Mouse (Mus musculus) limb, embryonic 13.5 days (tissue): ENCODE results near the gene Arhgef7. TPM values are rescaled to one million over a fixed set of nuclear protein-coding genes. Genes with fewer than 3 reads are reported as not detected.

Source experiments
- ATAC-seq: fragments of 200-750 bp; cut with Nextera tagmentation; 2 replicates; pipeline ENCODE4 v1.8.0; 2017; ENCODE audit warnings: low read depth, moderate number of reproducible peaks, moderate TSS enrichment; ENCODE audit not compliant: low FRiP score
- H3K27ac ChIP-seq: fragments of 300-500 bp; sonication (generic); 2 replicates; pipeline ENCODE4 v1.5.1; 2015; ENCODE audit warnings: inconsistent platforms, mild to moderate bottlenecking, moderate library complexity
- H3K27me3 ChIP-seq: fragments of 300-500 bp; sonication (generic); 2 replicates; pipeline ENCODE4 v1.6.1; 2015; ENCODE audit warnings: mild to moderate bottlenecking, inconsistent platforms
- H3K36me3 ChIP-seq: fragments of 300-500 bp; sonication (generic); 2 replicates; pipeline ENCODE4 v1.6.1; 2015; ENCODE audit warnings: inconsistent platforms, mild to moderate bottlenecking, moderate library complexity
- H3K4me1 ChIP-seq: fragments of 300-500 bp; sonication (generic); 2 replicates; pipeline ENCODE4 v1.6.1; 2015; ENCODE audit warnings: inconsistent platforms
- H3K4me2 ChIP-seq: fragments of 300-500 bp; sonication (generic); replicated peaks from 2 replicates; pipeline ENCODE4 v1.6.1; 2015; ENCODE audit warnings: inconsistent platforms, mild to moderate bottlenecking, moderate library complexity
- H3K4me3 ChIP-seq: fragments of 300-500 bp; sonication (generic); 2 replicates; pipeline ENCODE4 v1.5.1; 2015; ENCODE audit warnings: moderate library complexity, mild to moderate bottlenecking, inconsistent platforms
- H3K9ac ChIP-seq: fragments of 300-500 bp; sonication (generic); 2 replicates; pipeline ENCODE4 v1.6.1; 2015; ENCODE audit warnings: mild to moderate bottlenecking, inconsistent platforms
- H3K9me3 ChIP-seq: fragments of 300-500 bp; sonication (generic); 2 replicates; pipeline ENCODE4 v1.6.1; 2016; ENCODE audit warnings: inconsistent platforms
- WGBS: fragments of 180-500 bp; shearing (Covaris S2); methylation state at CpG from one replicate; pipeline ENCODE4 v1.1.7; 2015; 5-methylcytosine and 5-hydroxymethylcytosine counted together
- polyA plus RNA-seq: library from polyadenylated mRNA; unstranded; fragments of >200 nt; fragmentation: Nextera tagmentation; extraction: Ambion mirVana; gene quantifications from 2 replicates; pipeline ENCODE4 v1.2.1, GENCODE M21; 2015

Gene Arhgef7
- polyA plus RNA-seq = 46.5 and 52.3 TPM in 2 replicates

DNA sequence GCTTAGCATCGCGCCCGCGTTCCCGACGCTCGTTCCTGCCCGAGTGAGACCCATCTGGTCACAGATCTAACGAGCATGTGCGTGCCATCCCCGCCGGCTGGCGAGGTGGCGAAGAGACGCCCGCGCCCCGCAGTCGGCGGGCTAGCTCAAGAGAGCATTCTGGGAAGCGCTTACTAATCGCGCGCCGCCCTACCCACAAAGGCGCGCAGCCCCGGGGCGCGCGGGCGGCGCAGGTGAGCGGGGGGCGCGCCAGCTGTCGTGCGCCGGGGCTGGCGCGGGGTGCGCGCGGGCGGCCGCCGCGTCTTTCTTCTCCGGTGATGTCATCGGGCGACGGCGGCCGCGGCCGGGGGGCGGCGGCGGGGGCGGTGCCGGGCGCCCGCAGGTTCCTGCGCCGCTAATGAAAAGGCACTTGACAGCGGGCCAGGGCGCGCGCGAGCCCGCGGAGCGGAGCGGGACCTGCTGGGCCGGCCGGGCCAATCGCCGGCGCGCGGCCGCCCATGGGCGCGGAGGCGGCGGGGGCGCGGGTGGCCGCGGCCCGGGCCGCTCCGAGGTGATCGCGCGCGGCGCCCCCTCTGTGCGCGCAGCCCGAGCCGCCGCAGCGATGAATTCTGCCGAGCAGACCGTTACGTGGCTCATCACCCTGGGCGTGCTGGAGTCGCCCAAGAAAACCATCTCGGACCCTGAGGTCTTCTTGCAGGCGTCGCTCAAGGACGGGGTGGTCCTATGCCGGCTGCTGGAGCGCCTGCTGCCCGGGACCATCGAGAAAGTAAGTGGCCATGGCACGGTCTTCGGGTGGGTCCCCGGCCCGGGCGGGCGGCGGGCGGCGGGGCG lies at the start of gene Arhgef7:
Gene Arhgef7 (plus strand): TSS at position 71 of the 831 bp plus-strand sequence.
- peaks cover 44% of the 10 kb centered on the region for H3K27me3 ChIP-seq
- peak within 1 kb of the TSS; percentile 87 for H3K27ac ChIP-seq
- peaks cover 38% of the 10 kb centered on the region for H3K4me1 ChIP-seq
- H3K4me3 ChIP-seq = peak within 1 kb of the TSS; percentile 70
- peak within 1 kb of the TSS; percentile 83 for H3K4me2 ChIP-seq
- H3K9ac ChIP-seq = peak within 1 kb of the TSS; percentile 83
- H3K36me3 ChIP-seq = no peaks in the 10 kb centered on the region
- ATAC-seq = peak; percentile 78
- H3K9me3 ChIP-seq = no peaks in the 10 kb centered on the region
- WGBS = under 1% methylated on average over 124 of the region's 127 CpGs

GRCm38 (mm10) chr8:11684558-11684957 lies 43.0 kb upstream of the Arhgef7 start:
- WGBS = 80% methylated on average over 7 of the region's 7 CpGs
- no peak overlapping the region for H3K4me3 ChIP-seq
- H3K4me2 ChIP-seq = no peak overlapping the region
- 0 out of 2 replicates have a peak, but pooled peaks cover under 1% of the 10 kb centered on the region for H3K4me1 ChIP-seq
- H3K27me3 ChIP-seq = no peaks in the 10 kb centered on the region
- H3K36me3 ChIP-seq = no peaks in the 10 kb centered on the region
- H3K27ac ChIP-seq = no peak overlapping the region
- H3K9me3 ChIP-seq = peaks cover 10% of the 10 kb centered on the region
- ATAC-seq = no peak
- H3K9ac ChIP-seq = no peak overlapping the region

DNA sequence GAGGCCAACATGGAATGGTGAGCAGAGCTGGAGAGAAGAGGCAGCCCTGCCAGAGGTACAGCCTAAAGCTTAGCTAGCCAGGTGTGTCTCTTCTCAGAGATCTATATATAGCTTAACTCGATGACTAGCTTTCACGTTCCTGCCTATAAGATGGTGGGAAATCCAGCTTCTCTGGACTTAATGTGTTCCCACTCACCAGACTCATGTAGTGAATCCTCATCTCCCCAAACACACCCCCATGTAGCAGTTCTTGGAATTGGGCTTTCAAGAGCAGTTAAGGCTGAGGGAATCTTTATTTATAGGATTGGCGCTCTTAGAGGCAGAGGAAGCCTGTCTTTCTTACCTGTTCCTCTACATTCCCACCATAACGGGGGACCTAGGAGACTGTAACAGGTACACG lies 40.3 kb upstream of the Arhgef7 start:
- ATAC-seq = no peak
- H3K9ac ChIP-seq = no peak overlapping the region
- no peak overlapping the region for H3K4me3 ChIP-seq
- no peaks in the 10 kb centered on the region for H3K27me3 ChIP-seq
- H3K27ac ChIP-seq = no peak overlapping the region
- WGBS = 89% methylated on average over 5 of the region's 5 CpGs
- H3K4me2 ChIP-seq = no peak overlapping the region
- H3K36me3 ChIP-seq = no peaks in the 10 kb centered on the region
- 0 out of 2 replicates have a peak, but pooled peaks cover 6% of the 10 kb centered on the region for H3K4me1 ChIP-seq
- H3K9me3 ChIP-seq = peaks cover 10% of the 10 kb centered on the region

- WGBS = 58% methylated on average over 7 of the region's 7 CpGs
- peak; percentile 48; the same call in 1 of the 2 replicates for ATAC-seq
- Histone ChIP-seq H3K36me3 (no peaks in the 10 kb centered on the region), H3K4me2 (no peak overlapping the region), H3K9me3 (peaks cover 10% of the 10 kb centered on the region), H3K4me1 (0 out of 2 replicates have a peak, but pooled peaks cover 6% of the 10 kb centered on the region), H3K27me3 (no peaks in the 10 kb centered on the region), H3K9ac (no peak overlapping the region), H3K27ac (no peak overlapping the region), H3K4me3 (no peak overlapping the region)
Observed at GRCm38 (mm10) chr8:11689945-11690344, 37.6 kb upstream of the Arhgef7 start.

- no peak overlapping the region for H3K9ac ChIP-seq
- ATAC-seq = no peak
- 84% methylated on average over 6 of the region's 6 CpGs for WGBS
- H3K27ac ChIP-seq = no peak overlapping the region
- H3K4me3 ChIP-seq = no peak overlapping the region
- H3K36me3 ChIP-seq = no peaks in the 10 kb centered on the region
- 0 out of 2 replicates have a peak, but pooled peaks cover 6% of the 10 kb centered on the region for H3K4me1 ChIP-seq
- no peaks in the 10 kb centered on the region for H3K27me3 ChIP-seq
- H3K9me3 ChIP-seq = no peaks in the 10 kb centered on the region
- no peak overlapping the region for H3K4me2 ChIP-seq
Observed at GRCm38 (mm10) chr8:11691284-11691683, 36.2 kb upstream of the Arhgef7 start.

DNA sequence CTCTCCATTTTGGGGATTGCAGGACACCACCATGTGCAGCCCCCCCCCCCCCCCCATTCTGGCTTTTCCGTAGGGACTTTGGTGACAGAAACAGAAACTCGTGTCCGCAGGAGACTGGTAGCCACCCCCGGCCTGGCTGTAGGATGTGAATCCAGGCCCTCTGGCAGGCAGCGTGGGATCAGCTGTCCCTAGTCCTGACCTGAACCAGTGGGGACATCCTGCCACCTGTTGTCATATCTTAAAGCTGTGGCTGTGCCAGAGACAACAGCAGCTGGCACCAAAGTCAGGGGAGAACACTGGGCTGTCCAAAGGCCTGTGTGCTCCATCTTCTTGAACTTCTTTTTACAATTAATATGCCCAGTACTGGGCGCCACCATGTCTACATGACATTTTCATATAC lies 35.8 kb upstream of the Arhgef7 start:
- H3K9ac ChIP-seq = no peak overlapping the region
- no peak overlapping the region for H3K4me3 ChIP-seq
- no peak for ATAC-seq
- H3K36me3 ChIP-seq = no peaks in the 10 kb centered on the region
- no peaks in the 10 kb centered on the region for H3K27me3 ChIP-seq
- H3K4me2 ChIP-seq = no peak overlapping the region
- whole genome bisulfite sequencing = 82% methylated on average over 6 of the region's 6 CpGs
- H3K27ac ChIP-seq = no peak overlapping the region
- H3K4me1 ChIP-seq = 0 out of 2 replicates have a peak, but pooled peaks cover 6% of the 10 kb centered on the region
- no peaks in the 10 kb centered on the region for H3K9me3 ChIP-seq

DNA sequence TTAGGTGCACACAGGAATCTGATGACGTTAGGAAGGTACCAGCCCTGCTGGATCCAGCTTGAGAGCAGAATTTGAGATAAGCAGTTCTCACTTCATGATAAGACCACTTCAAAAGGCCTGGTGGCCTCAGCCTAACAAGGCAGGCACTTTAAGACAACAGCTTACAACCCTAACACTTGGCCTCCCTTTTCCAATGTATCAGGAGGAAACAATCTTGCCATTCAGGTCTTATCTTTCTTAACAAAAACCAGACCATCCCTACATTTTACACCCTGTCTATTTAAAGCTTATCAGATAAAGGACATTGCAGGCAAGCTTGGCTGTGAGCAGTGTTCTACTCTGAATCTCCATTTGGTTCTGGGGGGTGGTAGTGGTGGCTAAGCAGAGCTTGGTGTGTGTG lies 35.1 kb upstream of the Arhgef7 start:
- 30% methylated on average over 1 of the region's 1 CpGs for WGBS
- ATAC-seq = no peak
- no peak overlapping the region for H3K4me2 ChIP-seq

DNA sequence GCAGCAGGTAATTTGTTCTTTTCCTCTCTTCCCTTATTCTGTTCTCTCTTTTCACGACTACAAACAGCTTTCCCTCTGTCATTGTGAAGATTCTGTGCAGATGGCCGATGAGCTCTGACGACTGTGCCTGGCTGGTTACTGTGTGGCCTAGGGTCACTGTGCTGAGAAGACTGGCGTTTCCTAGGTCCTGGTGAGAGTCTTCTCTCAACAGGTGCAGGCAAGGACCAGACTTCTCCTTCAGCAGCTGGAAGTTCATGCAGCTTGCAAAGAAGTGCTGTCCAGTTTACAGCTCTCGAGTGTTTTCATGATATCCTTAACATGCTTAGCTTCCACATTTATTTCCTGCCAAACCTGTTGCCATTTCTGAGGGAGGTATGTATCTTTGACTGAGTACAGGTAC lies 33.5 kb upstream of the Arhgef7 start:
- ATAC-seq = no peak
- no peak overlapping the region for H3K4me2 ChIP-seq
- H3K4me1 ChIP-seq = 0 out of 2 replicates have a peak, but pooled peaks cover 6% of the 10 kb centered on the region
- no peaks in the 10 kb centered on the region for H3K9me3 ChIP-seq
- WGBS = 62% methylated on average over 5 of the region's 5 CpGs
- no peak overlapping the region for H3K27ac ChIP-seq
- H3K4me3 ChIP-seq = no peak overlapping the region
- no peaks in the 10 kb centered on the region for H3K36me3 ChIP-seq
- no peak overlapping the region for H3K9ac ChIP-seq
- H3K27me3 ChIP-seq = no peaks in the 10 kb centered on the region

More for the DNA sequence above, 35.1 kb upstream of the Arhgef7 start:
- no peak overlapping the region for H3K27ac ChIP-seq
- no peaks in the 10 kb centered on the region for H3K9me3 ChIP-seq
- no peak overlapping the region for H3K9ac ChIP-seq
- H3K4me3 ChIP-seq = no peak overlapping the region
- H3K36me3 ChIP-seq = no peaks in the 10 kb centered on the region
- no peaks in the 10 kb centered on the region for H3K27me3 ChIP-seq
- H3K4me1 ChIP-seq = 0 out of 2 replicates have a peak, but pooled peaks cover 6% of the 10 kb centered on the region

DNA sequence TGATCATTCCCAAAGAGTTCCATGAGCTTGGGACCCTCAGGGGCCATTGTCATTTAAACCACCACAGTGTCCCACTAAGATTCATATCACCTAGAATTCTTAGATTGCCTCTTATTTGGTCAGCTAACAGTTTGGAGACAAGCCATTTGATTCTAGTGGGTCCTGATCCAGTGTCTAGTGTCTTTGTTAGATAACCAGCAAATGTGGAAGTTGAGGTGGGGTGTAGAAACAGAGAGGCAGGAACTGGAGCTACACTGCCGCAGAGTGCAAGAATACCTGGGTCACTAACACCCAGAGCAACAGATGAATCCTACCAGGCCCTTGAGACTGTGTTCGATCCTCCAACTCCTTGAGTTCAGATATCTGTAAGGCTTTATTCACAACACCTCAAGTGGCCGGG lies 31.3 kb upstream of the Arhgef7 start:
- WGBS = 87% methylated on average over 3 of the region's 3 CpGs
- ATAC-seq = no peak

DNA sequence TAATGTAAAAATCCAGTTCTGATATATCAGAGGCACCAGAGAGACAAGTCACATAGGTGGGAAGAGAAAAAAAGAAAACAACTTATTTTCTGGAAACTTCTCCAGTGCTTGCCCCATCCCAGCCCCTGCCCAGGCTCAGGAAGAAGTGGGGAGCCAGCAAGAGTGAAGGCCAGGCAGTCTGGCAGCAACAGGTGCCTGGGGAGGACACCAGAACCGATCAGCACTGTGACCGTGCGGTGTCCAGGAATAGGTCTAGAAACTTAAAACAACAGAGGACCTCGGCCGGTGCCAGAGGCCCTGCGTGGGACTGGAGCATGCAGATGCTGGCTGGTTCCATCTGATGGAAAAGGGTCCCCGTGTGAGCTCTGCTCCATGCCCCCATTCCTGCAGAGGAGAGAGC lies 30.1 kb upstream of the Arhgef7 start:
- Histone ChIP-seq H3K4me1 (peaks cover 3% of the 10 kb centered on the region; the same call in 1 of the 2 replicates), H3K9ac (no peak overlapping the region), H3K4me2 (no peak overlapping the region), H3K4me3 (no peak overlapping the region), H3K36me3 (no peaks in the 10 kb centered on the region), H3K27ac (no peak overlapping the region), H3K9me3 (no peaks in the 10 kb centered on the region), H3K27me3 (peaks cover 15% of the 10 kb centered on the region)
- WGBS = 78% methylated on average over 7 of the region's 7 CpGs
- no peak for ATAC-seq

More for the DNA sequence above, 31.3 kb upstream of the Arhgef7 start:
- H3K4me3 ChIP-seq = no peak overlapping the region
- no peaks in the 10 kb centered on the region for H3K36me3 ChIP-seq
- H3K27me3 ChIP-seq = peaks cover 9% of the 10 kb centered on the region; the same call in 1 of the 2 replicates
- no peak overlapping the region for H3K4me2 ChIP-seq
- no peak overlapping the region for H3K9ac ChIP-seq
- no peaks in the 10 kb centered on the region for H3K9me3 ChIP-seq
- no peak overlapping the region for H3K27ac ChIP-seq
- peaks cover 3% of the 10 kb centered on the region; the same call in 1 of the 2 replicates for H3K4me1 ChIP-seq

GRCm38 (mm10) chr8:11699442-11700001 lies 28.0 kb upstream of the Arhgef7 start:
- Histone ChIP-seq H3K4me3 (no peak overlapping the region), H3K4me2 (no peak overlapping the region; the same call in 1 of the 2 replicates), H3K4me1 (peaks cover 3% of the 10 kb centered on the region; the same call in 1 of the 2 replicates), H3K9me3 (no peaks in the 10 kb centered on the region), H3K36me3 (no peaks in the 10 kb centered on the region), H3K27ac (no peak overlapping the region), H3K27me3 (peaks cover 15% of the 10 kb centered on the region), H3K9ac (peak overlapping the region; percentile 19; the same call in 1 of the 2 replicates)
- no peak for ATAC-seq
- WGBS = 84% methylated on average over 5 of the region's 5 CpGs
